Mouse (Mus musculus): ENCODE measurements around the gene Thoc6. TPM values are rescaled to one million over a fixed set of nuclear protein-coding genes. Genes with fewer than 3 reads are reported as not detected.
A peak's percentile ranks its signal among the peaks of the same experiment; 100 is the strongest.

Thoc6 gene
- 54.8 and 58.1 TPM in 2 replicates for polyA plus RNA-seq (2014; fragmentation: Nextera tagmentation; extraction: Ambion mirVana)

- under 1% methylated on average over 45 of the region's 45 CpGs for WGBS
- ATAC-seq (ENCODE audit: insufficient number of reproducible peaks, low FRiP score, low TSS enrichment, low read depth) (peak; percentile 91), DNase-seq (ENCODE audit: low spot score) (peak; percentile 94)
- Histone ChIP-seq H3K4me1 (ENCODE audit: control insufficient read depth, insufficient read depth, low read length) (peaks cover 23% of the 10 kb centered on the region), H3K27ac (replicated peaks; ENCODE audit: low read depth, low read length) (no peak within 1 kb of the TSS; the same call in 1 of the 2 replicates), H3K9me3 (ENCODE audit: control insufficient read depth, low read length) (no peaks in the 10 kb centered on the region), H3K9ac (ENCODE audit: low read length) (peak within 1 kb of the TSS; percentile 61), H3K36me3 (ENCODE audit: control insufficient read depth, insufficient read depth, low read length) (peaks cover 6% of the 10 kb centered on the region), H3K27me3 (ENCODE audit: control insufficient read depth, insufficient read depth, low read length) (peaks cover 18% of the 10 kb centered on the region), H3K4me2 (ENCODE audit: low read depth, severe bottlenecking) (peak within 1 kb of the TSS; percentile 76), H3K4me3 (ENCODE audit: low read depth, low read length) (peak within 1 kb of the TSS; percentile 55)
Measured at GRCm38 (mm10) chr17:23673424-23674073, at the start of gene Thoc6, which contains the start of gene Hcfc1r1. TSS of gene Thoc6 (minus strand) at chr17:23673882. TSS of gene Hcfc1r1 (plus strand) at chr17:23673596.

GRCm38 (mm10) chr17:23722376-23723125 lies 48.9 kb upstream of the Thoc6 start, which contains the start of gene 1520401A03Rik:
TSS of gene 1520401A03Rik (minus strand) at chr17:23722783.
- H3K36me3 ChIP-seq (ENCODE audit: control insufficient read depth, insufficient read depth, low read length), result no peaks in the 10 kb centered on the region
- H3K4me1 ChIP-seq (ENCODE audit: control insufficient read depth, insufficient read depth, low read length), result peaks cover 4% of the 10 kb centered on the region
- no peak for ATAC-seq (ENCODE audit: insufficient number of reproducible peaks, low FRiP score, low TSS enrichment, low read depth)
- no peak within 1 kb of the TSS for H3K9ac ChIP-seq (ENCODE audit: low read length)
- H3K27ac ChIP-seq (replicated peaks; ENCODE audit: low read depth, low read length), result no peak within 1 kb of the TSS
- 67% methylated on average over 7 of the region's 7 CpGs for WGBS
- no peaks in the 10 kb centered on the region for H3K27me3 ChIP-seq (ENCODE audit: control insufficient read depth, insufficient read depth, low read length)
- DNase-seq (ENCODE audit: low spot score), result no peak
- H3K4me2 ChIP-seq (ENCODE audit: low read depth, severe bottlenecking), result no peak within 1 kb of the TSS
- H3K9me3 ChIP-seq (ENCODE audit: control insufficient read depth, low read length), result no peaks in the 10 kb centered on the region
- no peak within 1 kb of the TSS for H3K4me3 ChIP-seq (ENCODE audit: low read depth, low read length)

- Histone ChIP-seq H3K36me3 (ENCODE audit: control insufficient read depth, insufficient read depth, low read length) (no peaks in the 10 kb centered on the region), H3K4me1 (ENCODE audit: control insufficient read depth, insufficient read depth, low read length) (no peaks in the 10 kb centered on the region), H3K4me3 (ENCODE audit: low read depth, low read length) (no peak overlapping the region), H3K4me2 (ENCODE audit: low read depth, severe bottlenecking) (no peak overlapping the region), H3K27me3 (ENCODE audit: control insufficient read depth, insufficient read depth, low read length) (no peaks in the 10 kb centered on the region), H3K9ac (ENCODE audit: low read length) (no peak overlapping the region), H3K9me3 (ENCODE audit: control insufficient read depth, low read length) (no peaks in the 10 kb centered on the region), H3K27ac (replicated peaks; ENCODE audit: low read depth, low read length) (no peak overlapping the region)
- 80% methylated on average over 2 of the region's 2 CpGs for WGBS
- no peak for DNase-seq (ENCODE audit: low spot score)
- ATAC-seq (ENCODE audit: insufficient number of reproducible peaks, low FRiP score, low TSS enrichment, low read depth), result no peak
Measured at GRCm38 (mm10) chr17:23721886-23722285, 48.2 kb upstream of the Thoc6 start.

- no peak overlapping the region for H3K27ac ChIP-seq (replicated peaks; ENCODE audit: low read depth, low read length)
- no peaks in the 10 kb centered on the region for H3K9me3 ChIP-seq (ENCODE audit: control insufficient read depth, low read length)
- H3K4me3 ChIP-seq (ENCODE audit: low read depth, low read length), result no peak overlapping the region
- WGBS, result 11% methylated on average over 1 of the region's 1 CpGs
- no peak overlapping the region for H3K9ac ChIP-seq (ENCODE audit: low read length)
- ATAC-seq (ENCODE audit: insufficient number of reproducible peaks, low FRiP score, low TSS enrichment, low read depth), result no peak
- H3K27me3 ChIP-seq (ENCODE audit: control insufficient read depth, insufficient read depth, low read length), result no peaks in the 10 kb centered on the region
- H3K36me3 ChIP-seq (ENCODE audit: control insufficient read depth, insufficient read depth, low read length), result no peaks in the 10 kb centered on the region
- no peak for DNase-seq (ENCODE audit: low spot score)
- H3K4me2 ChIP-seq (ENCODE audit: low read depth, severe bottlenecking), result no peak overlapping the region
- H3K4me1 ChIP-seq (ENCODE audit: control insufficient read depth, insufficient read depth, low read length), result no peaks in the 10 kb centered on the region
Measured at GRCm38 (mm10) chr17:23719455-23719854, 45.8 kb upstream of the Thoc6 start.

- Histone ChIP-seq H3K36me3 (ENCODE audit: control insufficient read depth, insufficient read depth, low read length) (no peaks in the 10 kb centered on the region), H3K4me3 (ENCODE audit: low read depth, low read length) (no peak overlapping the region), H3K4me1 (ENCODE audit: control insufficient read depth, insufficient read depth, low read length) (no peaks in the 10 kb centered on the region), H3K9ac (ENCODE audit: low read length) (no peak overlapping the region), H3K27ac (replicated peaks; ENCODE audit: low read depth, low read length) (no peak overlapping the region), H3K9me3 (ENCODE audit: control insufficient read depth, low read length) (no peaks in the 10 kb centered on the region), H3K27me3 (ENCODE audit: control insufficient read depth, insufficient read depth, low read length) (no peaks in the 10 kb centered on the region), H3K4me2 (ENCODE audit: low read depth, severe bottlenecking) (no peak overlapping the region)
- DNase-seq (ENCODE audit: low spot score), result no peak
- WGBS, result 54% methylated on average over 2 of the region's 2 CpGs
- no peak for ATAC-seq (ENCODE audit: insufficient number of reproducible peaks, low FRiP score, low TSS enrichment, low read depth)
Measured at GRCm38 (mm10) chr17:23717003-23717402, 43.3 kb upstream of the Thoc6 start.

- no peaks in the 10 kb centered on the region for H3K9me3 ChIP-seq (ENCODE audit: control insufficient read depth, low read length)
- H3K36me3 ChIP-seq (ENCODE audit: control insufficient read depth, insufficient read depth, low read length), result no peaks in the 10 kb centered on the region
- no peaks in the 10 kb centered on the region for H3K4me1 ChIP-seq (ENCODE audit: control insufficient read depth, insufficient read depth, low read length)
- DNase-seq (ENCODE audit: low spot score), result peak; percentile 90
- H3K27ac ChIP-seq (replicated peaks; ENCODE audit: low read depth, low read length), result no peak overlapping the region
- ATAC-seq (ENCODE audit: insufficient number of reproducible peaks, low FRiP score, low TSS enrichment, low read depth), result no peak; the same call in 1 of the 2 replicates
- H3K27me3 ChIP-seq (ENCODE audit: control insufficient read depth, insufficient read depth, low read length), result no peaks in the 10 kb centered on the region
- WGBS, result 0% methylated on average over 3 of the region's 3 CpGs
- no peak overlapping the region for H3K9ac ChIP-seq (ENCODE audit: low read length)
- H3K4me3 ChIP-seq (ENCODE audit: low read depth, low read length), result no peak overlapping the region
- H3K4me2 ChIP-seq (ENCODE audit: low read depth, severe bottlenecking), result no peak overlapping the region
Measured at GRCm38 (mm10) chr17:23706212-23706611, 32.5 kb upstream of the Thoc6 start.

- Histone ChIP-seq H3K27ac (replicated peaks; ENCODE audit: low read depth, low read length) (no peak overlapping the region), H3K9me3 (ENCODE audit: control insufficient read depth, low read length) (no peaks in the 10 kb centered on the region), H3K27me3 (ENCODE audit: control insufficient read depth, insufficient read depth, low read length) (peaks cover 3% of the 10 kb centered on the region; the same call in 1 of the 2 replicates), H3K4me2 (ENCODE audit: low read depth, severe bottlenecking) (no peak overlapping the region), H3K4me1 (ENCODE audit: control insufficient read depth, insufficient read depth, low read length) (no peaks in the 10 kb centered on the region), H3K36me3 (ENCODE audit: control insufficient read depth, insufficient read depth, low read length) (no peaks in the 10 kb centered on the region), H3K4me3 (ENCODE audit: low read depth, low read length) (no peak overlapping the region), H3K9ac (ENCODE audit: low read length) (no peak overlapping the region)
- ATAC-seq (ENCODE audit: insufficient number of reproducible peaks, low FRiP score, low TSS enrichment, low read depth), result 0 out of 2 replicates have a peak, but pooled peaks have one; percentile 12
- no peak for DNase-seq (ENCODE audit: low spot score)
- WGBS, result 68% methylated on average over 5 of the region's 7 CpGs
Measured at GRCm38 (mm10) chr17:23705525-23706104, 31.9 kb upstream of the Thoc6 start.

GRCm38 (mm10) chr17:23704741-23705140 lies 31.1 kb upstream of the Thoc6 start:
- Histone ChIP-seq H3K9ac (ENCODE audit: low read length) (no peak overlapping the region), H3K4me1 (ENCODE audit: control insufficient read depth, insufficient read depth, low read length) (peaks cover under 1% of the 10 kb centered on the region; the same call in 1 of the 2 replicates), H3K4me2 (ENCODE audit: low read depth, severe bottlenecking) (no peak overlapping the region), H3K27me3 (ENCODE audit: control insufficient read depth, insufficient read depth, low read length) (peaks cover 6% of the 10 kb centered on the region), H3K36me3 (ENCODE audit: control insufficient read depth, insufficient read depth, low read length) (no peaks in the 10 kb centered on the region), H3K4me3 (ENCODE audit: low read depth, low read length) (no peak overlapping the region), H3K9me3 (ENCODE audit: control insufficient read depth, low read length) (no peaks in the 10 kb centered on the region), H3K27ac (replicated peaks; ENCODE audit: low read depth, low read length) (no peak overlapping the region)
- DNase-seq (ENCODE audit: low spot score), result no peak
- 48% methylated on average over 7 of the region's 7 CpGs for WGBS
- ATAC-seq (ENCODE audit: insufficient number of reproducible peaks, low FRiP score, low TSS enrichment, low read depth), result no peak

Measured in limb, embryonic 11.5 days (tissue).